Mouse (Mus musculus) myocyte (in vitro differentiated cells): Measurements from ENCODE around the gene Vegfb. TPM values are rescaled to one million over a fixed set of nuclear protein-coding genes. Genes with fewer than 3 reads are reported as not detected.

ENCODE experiments used
- H3K27me3 ChIP-seq: one replicate; pipeline ENCODE4 v1.6.1; 2011; ENCODE audit not compliant: control insufficient read depth, insufficient read depth, insufficient read length
- H3K36me3 ChIP-seq: one replicate; pipeline ENCODE4 v1.6.1; 2011; ENCODE audit not compliant: control insufficient read depth, insufficient read depth
- H3K4me2 ChIP-seq: one replicate; pipeline ENCODE4 v1.6.1; 2011; ENCODE audit warnings: low read depth, control low read depth
- H3K4me3 ChIP-seq: one replicate; pipeline ENCODE4 v1.5.1; 2011; ENCODE audit warnings: mild to moderate bottlenecking, control low read depth, moderate library complexity
- H3K79me2 ChIP-seq: one replicate; pipeline ENCODE4 v1.6.1; 2011; ENCODE audit not compliant: control insufficient read depth, insufficient read depth
- H3ac ChIP-seq: one replicate; pipeline ENCODE4 v1.6.1; 2011; ENCODE audit not compliant: control insufficient read depth, insufficient read length
- CEBPB ChIP-seq: IDR thresholded peaks from 2 replicates; pipeline ENCODE4 v1.6.1; 2011; ENCODE audit warnings: mild to moderate bottlenecking, moderate library complexity; ENCODE audit not compliant: poor library complexity, insufficient read depth, severe bottlenecking
- E2F4 ChIP-seq: IDR thresholded peaks from one replicate; pipeline ENCODE4 v1.6.1; 2011; ENCODE audit warnings: mild to moderate bottlenecking, control low read depth, moderate library complexity; ENCODE audit not compliant: insufficient read depth
- MAX ChIP-seq: IDR thresholded peaks from one replicate; pipeline ENCODE4 v1.6.1; 2011; ENCODE audit warnings: low read depth, mild to moderate bottlenecking, control low read depth
- MYOD1 ChIP-seq, 3 experiments: IDR thresholded peaks; one replicate each; pipeline ENCODE4 v1.6.1; 2011; ENCODE audit warnings: control low read depth in 2 of 3, low read depth in 2 of 3, mild to moderate bottlenecking in 2 of 3, moderate library complexity in 1 of 3; ENCODE audit not compliant: insufficient read length in 2 of 3, control insufficient read depth in 1 of 3
- MYOG ChIP-seq, 3 experiments: IDR thresholded peaks; one replicate each; pipeline ENCODE4 v1.6.1; 2011; ENCODE audit warnings: control low read depth in 2 of 3, low read depth in 2 of 3, mild to moderate bottlenecking in 2 of 3; ENCODE audit not compliant: insufficient read length in 2 of 3, control insufficient read depth in 1 of 3, insufficient read depth in 1 of 3
- POLR2A ChIP-seq: IDR thresholded peaks from one replicate; pipeline ENCODE4 v1.6.1; 2011; ENCODE audit warnings: low read depth, mild to moderate bottlenecking, control low read depth, moderate library complexity; ENCODE audit not compliant: insufficient read length
- POLR2AphosphoS2 ChIP-seq: IDR thresholded peaks from one replicate; pipeline ENCODE4 v1.6.1; 2011; ENCODE audit warnings: low read depth, control low read depth; ENCODE audit not compliant: insufficient read length
- REST ChIP-seq: IDR thresholded peaks from one replicate; pipeline ENCODE4 v1.6.1; 2011; ENCODE audit warnings: mild to moderate bottlenecking, control low read depth, moderate library complexity; ENCODE audit not compliant: insufficient read depth, insufficient read length
- SRF ChIP-seq: IDR thresholded peaks from one replicate; pipeline ENCODE4 v1.6.1; 2011; ENCODE audit warnings: low read depth; ENCODE audit not compliant: control insufficient read depth, insufficient read length
- TCF12 ChIP-seq: IDR thresholded peaks from one replicate; pipeline ENCODE4 v1.6.1; 2011; ENCODE audit warnings: mild to moderate bottlenecking, control low read depth; ENCODE audit not compliant: poor library complexity, insufficient read depth, severe bottlenecking
- TCF3 ChIP-seq: IDR thresholded peaks from one replicate; pipeline ENCODE4 v1.6.1; 2011; ENCODE audit warnings: low read depth, control low read depth; ENCODE audit not compliant: insufficient read length
- USF1 ChIP-seq: IDR thresholded peaks from one replicate; pipeline ENCODE4 v1.6.1; 2011; ENCODE audit warnings: low read depth, mild to moderate bottlenecking, control low read depth, moderate library complexity
- polyA plus RNA-seq: library from polyadenylated mRNA; unstranded; fragments of >200 nt; fragmentation: generic; extraction: Trizol; gene quantifications from one replicate; pipeline ENCODE4 v1.2.1, GENCODE M21; 2012; ENCODE audit warnings: missing spikeins

Gene Vegfb
- polyA plus RNA-seq, 1 experiment: 49.2 TPM

DNA sequence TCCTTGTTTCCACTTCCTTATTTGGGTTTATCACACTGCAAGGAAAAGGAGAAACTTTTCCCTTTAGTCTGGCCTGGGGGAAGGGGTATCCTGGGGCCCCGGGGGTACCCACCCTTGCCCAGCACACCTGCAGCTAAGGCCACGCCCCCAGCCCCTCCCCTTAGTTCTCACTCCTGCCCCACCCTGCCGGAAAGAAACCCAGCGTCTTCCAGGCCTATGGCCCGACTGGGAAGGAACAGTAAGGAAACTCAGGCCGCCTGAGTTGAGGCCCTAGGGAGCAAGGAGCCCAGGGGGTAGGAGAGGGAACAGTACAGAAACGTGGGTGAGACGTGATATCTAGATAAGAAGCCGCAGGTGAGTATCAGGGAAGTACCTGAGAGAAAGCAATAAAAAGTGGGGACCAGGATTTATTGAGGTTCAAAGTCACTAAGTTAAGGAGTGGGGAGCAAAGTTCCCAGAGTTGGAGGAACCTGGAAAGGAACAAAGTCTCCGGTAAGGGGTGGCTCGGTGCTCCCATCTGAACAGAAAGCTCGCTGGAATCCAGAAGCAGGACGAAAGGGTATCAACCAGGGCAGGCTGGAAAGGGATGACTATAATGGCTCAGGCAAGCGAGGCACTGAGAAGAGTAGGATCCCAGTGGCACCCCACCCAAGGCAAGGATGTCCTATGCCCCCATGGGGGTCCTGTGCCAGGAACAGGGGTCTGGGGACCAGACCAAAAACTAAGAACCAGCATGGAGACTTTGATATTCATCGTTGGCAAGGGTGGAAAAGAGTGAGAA, 18.8 kb downstream of the Vegfb start:
- Histone ChIP-seq H3K79me2 (peaks cover 16% of the 10 kb centered on the region), H3K27me3 (no peaks in the 10 kb centered on the region), H3K4me3 (peak overlapping the region; percentile 61), H3ac (peak overlapping the region; percentile 60), H3K36me3 (no peaks in the 10 kb centered on the region), H3K4me2 (peak overlapping the region; percentile 90)
- no peak for TF ChIP-seq SRF
- TF ChIP-seq MAX: no peak
- no peak for TF ChIP-seq TCF3
- TF ChIP-seq TCF12: no peak
- TF ChIP-seq USF1: no peak
- TF ChIP-seq E2F4: no peak
- TF ChIP-seq MYOG (IDR thresholded peaks at IDR 0.05; ENCODE audit: control insufficient read depth in 1 of 3, insufficient read depth in 1 of 3, insufficient read length in 2 of 3, low read depth in 2 of 3): no peak
- no peak for TF ChIP-seq CEBPB

DNA sequence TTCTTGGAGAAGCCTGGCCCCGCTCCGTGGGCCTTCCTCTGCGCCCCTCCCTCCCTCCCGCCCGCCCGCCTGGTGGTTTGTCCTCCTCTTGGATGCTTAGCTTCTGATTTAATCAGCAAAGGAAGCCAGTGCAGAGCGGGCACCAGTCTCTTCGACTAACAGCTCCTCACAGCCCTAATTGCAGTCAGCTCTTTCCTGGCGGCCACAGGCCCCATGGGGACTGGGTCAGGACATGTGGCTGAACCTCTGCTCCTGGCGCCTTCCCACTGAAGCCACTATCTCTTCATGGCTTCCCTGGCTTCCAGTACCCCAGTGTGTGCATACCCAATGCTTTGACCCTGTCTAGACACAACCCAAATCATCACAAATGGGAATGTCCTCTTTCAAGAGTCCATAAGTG, 31.0 kb downstream of the Vegfb start:
- Histone ChIP-seq H3K79me2 (no peaks in the 10 kb centered on the region), H3ac (no peak overlapping the region), H3K36me3 (peaks cover 5% of the 10 kb centered on the region), H3K4me2 (no peak overlapping the region), H3K27me3 (no peaks in the 10 kb centered on the region), H3K4me3 (no peak overlapping the region)
- TF ChIP-seq CEBPB: no peak
- TF ChIP-seq USF1: no peak
- no peak for TF ChIP-seq TCF12
- TF ChIP-seq MYOG (IDR thresholded peaks at IDR 0.05; ENCODE audit: control insufficient read depth in 1 of 3, insufficient read depth in 1 of 3, insufficient read length in 2 of 3, low read depth in 2 of 3): no peak
- no peak for TF ChIP-seq TCF3
- TF ChIP-seq POLR2AphosphoS2: no peak
- no peak for TF ChIP-seq REST
- no peak for TF ChIP-seq MAX
- no peak for TF ChIP-seq MYOD1 (IDR thresholded peaks at IDR 0.05; ENCODE audit: control insufficient read depth in 1 of 3, insufficient read length in 2 of 3, low read depth in 2 of 3)
- TF ChIP-seq E2F4: no peak
- TF ChIP-seq SRF: no peak
- no peak for TF ChIP-seq POLR2A

DNA sequence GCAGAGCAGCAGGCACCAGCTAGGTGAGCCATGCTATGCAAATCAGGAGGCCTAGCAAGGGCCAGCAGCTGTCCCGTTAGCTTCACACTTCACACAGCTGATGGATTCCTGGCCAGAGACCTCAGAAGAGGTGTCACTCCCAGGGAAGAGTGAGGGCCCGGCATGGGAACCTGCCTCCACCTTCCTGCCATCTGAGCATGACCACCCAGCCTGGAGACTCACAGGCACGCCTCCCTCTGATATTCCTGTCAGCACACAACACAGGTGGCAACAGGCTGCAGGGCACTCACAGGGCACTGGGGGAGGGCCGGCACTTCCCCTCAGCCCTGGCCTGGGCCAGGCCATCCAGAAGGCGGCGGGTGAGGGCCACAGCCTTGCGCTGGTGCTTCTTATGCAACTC, 32.0 kb downstream of the Vegfb start:
- H3K36me3 ChIP-seq: peaks cover 5% of the 10 kb centered on the region
- H3K4me3 ChIP-seq: no peak overlapping the region
- H3ac ChIP-seq: no peak overlapping the region
- no peak overlapping the region for H3K4me2 ChIP-seq
- H3K27me3 ChIP-seq: no peaks in the 10 kb centered on the region
- TF ChIP-seq CEBPB (no peak), MYOG (IDR thresholded peaks at IDR 0.05; ENCODE audit: control insufficient read depth in 1 of 3, insufficient read depth in 1 of 3, insufficient read length in 2 of 3, low read depth in 2 of 3) (no peak), MYOD1 (IDR thresholded peaks at IDR 0.05; ENCODE audit: control insufficient read depth in 1 of 3, insufficient read length in 2 of 3, low read depth in 2 of 3) (no peak), USF1 (no peak), MAX (no peak), E2F4 (no peak), REST (no peak), POLR2A (no peak), POLR2AphosphoS2 (no peak), TCF3 (no peak), TCF12 (no peak), SRF (no peak)
- no peaks in the 10 kb centered on the region for H3K79me2 ChIP-seq

DNA sequence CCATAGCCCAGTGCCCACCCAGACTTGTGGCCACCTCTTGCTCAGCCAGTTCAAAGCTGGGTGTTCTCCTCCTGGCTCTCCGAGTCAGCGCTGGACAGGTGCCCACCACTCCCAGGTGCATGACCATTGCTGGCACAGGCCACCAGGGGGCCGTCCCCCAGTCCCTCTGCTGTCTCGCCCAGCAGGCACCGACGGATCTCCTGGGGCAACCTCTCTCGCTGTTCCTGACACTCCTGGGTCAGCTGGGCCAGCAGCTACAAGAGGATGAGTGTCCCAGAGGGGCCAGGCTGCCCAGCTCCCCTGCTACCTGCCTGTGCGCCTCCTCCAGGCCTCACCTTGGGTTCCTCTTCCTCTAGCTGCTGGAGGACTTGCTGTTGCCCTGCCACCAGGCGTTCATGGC, 33.4 kb downstream of the Vegfb start:
- no peaks in the 10 kb centered on the region for H3K27me3 ChIP-seq
- H3K4me3 ChIP-seq: no peak overlapping the region
- TF ChIP-seq MYOD1 (IDR thresholded peaks at IDR 0.05; ENCODE audit: control insufficient read depth in 1 of 3, insufficient read length in 2 of 3, low read depth in 2 of 3) (peak in 1 of 3 experiments; percentile 43), POLR2A (no peak), POLR2AphosphoS2 (peak; percentile 59), MYOG (IDR thresholded peaks at IDR 0.05; ENCODE audit: control insufficient read depth in 1 of 3, insufficient read depth in 1 of 3, insufficient read length in 2 of 3, low read depth in 2 of 3) (peak in 2 of 3 experiments; percentile 2 to 22), CEBPB (no peak)
- no peaks in the 10 kb centered on the region for H3K79me2 ChIP-seq
- no peak overlapping the region for H3ac ChIP-seq
- H3K4me2 ChIP-seq: no peak overlapping the region
- no peaks in the 10 kb centered on the region for H3K36me3 ChIP-seq

DNA sequence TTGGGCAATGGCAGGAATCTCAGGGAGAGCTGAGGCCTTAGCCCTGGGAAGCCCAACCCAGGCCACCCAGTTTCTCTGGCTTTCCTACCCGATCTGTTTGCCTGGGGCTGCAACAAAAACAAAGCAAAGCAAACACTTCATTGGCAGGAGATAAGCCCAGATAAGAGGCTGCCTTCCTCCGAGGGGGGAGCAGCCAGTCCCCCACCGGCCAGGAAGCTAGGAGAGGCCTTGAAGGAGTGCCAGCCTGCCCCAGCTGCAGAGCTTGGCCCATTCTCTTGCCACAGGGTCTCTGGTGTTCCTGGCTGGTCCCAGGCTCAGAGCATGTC, 34.8 kb downstream of the Vegfb start:
- H3K27me3 ChIP-seq: no peaks in the 10 kb centered on the region
- peak overlapping the region; percentile 86 for H3K4me3 ChIP-seq
- H3K36me3 ChIP-seq: no peaks in the 10 kb centered on the region
- H3ac ChIP-seq: peak overlapping the region; percentile 63
- no peaks in the 10 kb centered on the region for H3K79me2 ChIP-seq
- TF ChIP-seq POLR2A: peak; percentile 14
- peak in 1 of 3 experiments; percentile 6 for TF ChIP-seq MYOG (IDR thresholded peaks at IDR 0.05; ENCODE audit: control insufficient read depth in 1 of 3, insufficient read depth in 1 of 3, insufficient read length in 2 of 3, low read depth in 2 of 3)
- TF ChIP-seq TCF12: no peak
- peak; percentile 6 for TF ChIP-seq POLR2AphosphoS2
- H3K4me2 ChIP-seq: peak overlapping the region; percentile 98
